Mouse (Mus musculus) naive thymus-derived CD4-positive, alpha-beta T cell, adult 5 months (primary cell): ENCODE measurements around the gene Ttbk1. TPM values are rescaled to one million over a fixed set of nuclear protein-coding genes. Genes with fewer than 3 reads are reported as not detected.

Experiments
- polyA plus RNA-seq: library from polyadenylated mRNA; unstranded; fragments of 100-300 nt; shearing (Covaris generic); gene quantifications from one replicate; pipeline ENCODE4 v1.2.1, GENCODE M21; 2017

Ttbk1 gene
- polyA plus RNA-seq, result not detected

GRCm38 (mm10) chr17:46487431-46487830, at the start of gene Ttbk1:
Ttbk1 (minus strand) TSS chr17:46487675.

GRCm38 (mm10) chr17:46496623-46497434, 9.4 kb upstream of the Ttbk1 start, which contains the start of gene Dnph1:
Dnph1 (plus strand) TSS chr17:46496711.

GRCm38 (mm10) chr17:46438298-46438873, 49.1 kb downstream of the Ttbk1 start, which contains the start of gene Slc22a7:
Slc22a7 (minus strand) TSS chr17:46438457.

GRCm38 (mm10) chr17:46428761-46429414, 58.6 kb downstream of the Ttbk1 start, which contains the start of gene Crip3:
Crip3 (plus strand) TSS chr17:46428926.

Other genes starting within 250 kb of the Ttbk1 start
- 54.6 TPM for gene Polr1c, start 239.6 kb downstream of the Ttbk1 start, polyA plus RNA-seq
- 174 TPM for gene Yipf3, start 239.6 kb downstream of the Ttbk1 start, polyA plus RNA-seq
- 0.21 TPM for gene Lrrc73, start 234.1 kb downstream of the Ttbk1 start, polyA plus RNA-seq
- gene Tjap1, start 204.6 kb downstream of the Ttbk1 start, polyA plus RNA-seq, result 38.5 TPM
- gene Dlk2, start 190.3 kb downstream of the Ttbk1 start, polyA plus RNA-seq, result not detected
- 5.6 TPM for gene Abcc10, start 159.3 kb downstream of the Ttbk1 start, polyA plus RNA-seq
- gene Zfp318, start 103.9 kb downstream of the Ttbk1 start, polyA plus RNA-seq, result 10.7 TPM
- gene Crip3, start 58.7 kb downstream of the Ttbk1 start, polyA plus RNA-seq, result not detected
- gene Slc22a7, start 49.2 kb downstream of the Ttbk1 start, polyA plus RNA-seq, result not detected
- gene Dnph1, start 9.0 kb upstream of the Ttbk1 start, polyA plus RNA-seq, result not detected
- gene Cul9, start 58.7 kb upstream of the Ttbk1 start, polyA plus RNA-seq, result 9.0 TPM
- gene Srf, start 68.5 kb upstream of the Ttbk1 start, polyA plus RNA-seq, result 33.1 TPM
- not detected for gene Ptk7, start 141.8 kb upstream of the Ttbk1 start, polyA plus RNA-seq
- 21.3 TPM for gene Klc4, start 158.3 kb upstream of the Ttbk1 start, polyA plus RNA-seq
- 44.7 TPM for gene Mrpl2, start 158.6 kb upstream of the Ttbk1 start, polyA plus RNA-seq
- gene Cul7, start 162.7 kb upstream of the Ttbk1 start, polyA plus RNA-seq, result 4.3 TPM
- gene Rrp36, start 186.7 kb upstream of the Ttbk1 start, polyA plus RNA-seq, result 39.7 TPM
- gene Mea1, start 191.1 kb upstream of the Ttbk1 start, polyA plus RNA-seq, result 64.7 TPM
- gene Klhdc3, start 193.2 kb upstream of the Ttbk1 start, polyA plus RNA-seq, result 105 TPM
- gene Ppp2r5d, start 217.4 kb upstream of the Ttbk1 start, polyA plus RNA-seq, result 65.1 TPM
- gene Pex6, start 223.8 kb upstream of the Ttbk1 start, polyA plus RNA-seq, result 33.2 TPM
- gene Gnmt, start 241.5 kb upstream of the Ttbk1 start, polyA plus RNA-seq, result 0.66 TPM